Mouse (Mus musculus) hindbrain, embryonic 16.5 days (tissue): ENCODE measurements around the gene Dennd1a. TPM values are rescaled to one million over a fixed set of nuclear protein-coding genes. Genes with fewer than 3 reads are reported as not detected.

Source experiments
- ATAC-seq: fragments of 200-750 bp; cut with Nextera tagmentation; 2 replicates; pipeline ENCODE4 v1.8.0; 2017; ENCODE audit warnings: moderate TSS enrichment, moderate library complexity
- H3K27ac ChIP-seq: fragments of 300-500 bp; sonication (generic); 2 replicates; pipeline ENCODE4 v1.5.1; 2014; ENCODE audit warnings: low read depth, mild to moderate bottlenecking, control low read depth, low read length, moderate library complexity
- H3K27me3 ChIP-seq: fragments of 300-500 bp; sonication (generic); replicated peaks from 2 replicates; pipeline ENCODE4 v1.6.1; 2014; ENCODE audit warnings: low read length; ENCODE audit not compliant: control insufficient read depth, insufficient read depth
- H3K36me3 ChIP-seq: fragments of 300-500 bp; sonication (generic); 2 replicates; pipeline ENCODE4 v1.6.1; 2014; ENCODE audit warnings: mild to moderate bottlenecking, low read length, moderate library complexity, mixed read lengths; ENCODE audit not compliant: control insufficient read depth, insufficient read depth
- H3K4me1 ChIP-seq: fragments of 300-500 bp; sonication (generic); 2 replicates; pipeline ENCODE4 v1.6.1; 2014; ENCODE audit warnings: low read depth, low read length; ENCODE audit not compliant: control insufficient read depth, insufficient read depth
- H3K4me2 ChIP-seq: fragments of 300-500 bp; sonication (generic); 2 replicates; pipeline ENCODE4 v1.6.1; 2014; ENCODE audit warnings: mild to moderate bottlenecking, low read length, control low read depth, moderate library complexity
- H3K4me3 ChIP-seq: fragments of 300-500 bp; sonication (generic); 2 replicates; pipeline ENCODE4 v1.5.1; 2014; ENCODE audit warnings: mild to moderate bottlenecking, low read length, control low read depth, moderate library complexity
- H3K9ac ChIP-seq: fragments of 300-500 bp; sonication (generic); 2 replicates; pipeline ENCODE4 v1.6.1; 2014; ENCODE audit warnings: low read depth, mild to moderate bottlenecking, control low read depth, low read length, moderate library complexity
- H3K9me3 ChIP-seq: fragments of 300-500 bp; sonication (generic); 2 replicates; pipeline ENCODE4 v1.6.1; 2014; ENCODE audit warnings: mild to moderate bottlenecking, low read length, moderate library complexity; ENCODE audit not compliant: control insufficient read depth
- WGBS: fragments of 180-500 bp; shearing (Covaris S2); extraction: QIAGEN DNeasy Blood & Tissue Kit; methylation state at CpG from one replicate; pipeline ENCODE4 v1.1.7; 2014; 5-methylcytosine and 5-hydroxymethylcytosine counted together
- polyA plus RNA-seq: library from polyadenylated mRNA; unstranded; fragments of >200 nt; fragmentation: Nextera tagmentation; extraction: Ambion mirVana; gene quantifications from 2 replicates; pipeline ENCODE4 v1.2.1, GENCODE M21; 2015

The Dennd1a gene
- polyA plus RNA-seq, 1 experiment from 2014 or later = 15.4 TPM

DNA sequence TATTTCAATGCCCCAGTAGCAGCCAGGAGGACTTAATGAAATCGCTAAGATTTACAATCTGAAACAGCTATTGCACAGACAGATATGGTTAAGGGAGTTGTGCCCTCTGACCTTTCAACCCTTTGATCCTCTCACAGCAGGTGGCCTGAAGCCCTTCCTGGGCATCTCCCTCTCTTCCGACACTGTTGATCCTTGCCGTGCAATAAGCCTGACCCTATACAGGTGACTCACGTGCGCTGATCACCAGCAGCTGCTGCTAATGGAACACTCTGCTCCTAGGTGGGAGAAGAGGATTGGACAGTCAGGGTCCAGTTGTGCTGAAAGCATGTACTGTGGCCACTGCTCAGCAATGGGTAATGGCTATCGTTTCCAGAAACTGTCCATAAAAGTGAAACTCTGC lies 314.6 kb downstream of the Dennd1a start:
- 71% methylated on average over 6 of the region's 6 CpGs for WGBS
- ATAC-seq = no peak
- Histone ChIP-seq H3K27ac (no peak overlapping the region), H3K4me1 (0 out of 2 replicates have a peak, but pooled peaks cover 2% of the 10 kb centered on the region), H3K27me3 (no peaks in the 10 kb centered on the region), H3K4me3 (no peak overlapping the region), H3K9ac (no peak overlapping the region), H3K9me3 (no peaks in the 10 kb centered on the region), H3K4me2 (no peak overlapping the region), H3K36me3 (no peaks in the 10 kb centered on the region)

DNA sequence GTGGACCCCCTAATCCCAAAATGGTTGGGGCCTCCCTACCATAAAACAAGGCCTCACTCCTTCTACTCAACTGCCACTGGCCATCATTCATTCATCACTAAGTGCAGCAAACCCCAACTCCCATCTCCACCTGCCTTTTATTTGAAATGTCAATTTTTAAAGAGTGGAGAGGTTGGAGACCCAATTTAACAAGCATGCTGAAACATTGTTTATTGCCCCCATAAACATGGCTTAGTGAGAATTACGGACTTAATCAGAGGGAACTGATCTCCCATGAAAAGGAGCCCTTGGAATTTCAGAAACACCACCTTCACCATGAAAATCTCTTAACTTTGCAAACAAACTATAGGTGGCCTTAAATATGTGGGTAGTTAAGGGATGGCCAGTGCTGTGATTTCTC lies 315.5 kb downstream of the Dennd1a start:
- Histone ChIP-seq H3K4me3 (no peak overlapping the region), H3K9ac (no peak overlapping the region), H3K4me2 (no peak overlapping the region), H3K9me3 (no peaks in the 10 kb centered on the region), H3K4me1 (0 out of 2 replicates have a peak, but pooled peaks cover 2% of the 10 kb centered on the region), H3K27ac (no peak overlapping the region), H3K27me3 (no peaks in the 10 kb centered on the region), H3K36me3 (no peaks in the 10 kb centered on the region)
- WGBS = 91% methylated on average over 1 of the region's 1 CpGs
- ATAC-seq = no peak

DNA sequence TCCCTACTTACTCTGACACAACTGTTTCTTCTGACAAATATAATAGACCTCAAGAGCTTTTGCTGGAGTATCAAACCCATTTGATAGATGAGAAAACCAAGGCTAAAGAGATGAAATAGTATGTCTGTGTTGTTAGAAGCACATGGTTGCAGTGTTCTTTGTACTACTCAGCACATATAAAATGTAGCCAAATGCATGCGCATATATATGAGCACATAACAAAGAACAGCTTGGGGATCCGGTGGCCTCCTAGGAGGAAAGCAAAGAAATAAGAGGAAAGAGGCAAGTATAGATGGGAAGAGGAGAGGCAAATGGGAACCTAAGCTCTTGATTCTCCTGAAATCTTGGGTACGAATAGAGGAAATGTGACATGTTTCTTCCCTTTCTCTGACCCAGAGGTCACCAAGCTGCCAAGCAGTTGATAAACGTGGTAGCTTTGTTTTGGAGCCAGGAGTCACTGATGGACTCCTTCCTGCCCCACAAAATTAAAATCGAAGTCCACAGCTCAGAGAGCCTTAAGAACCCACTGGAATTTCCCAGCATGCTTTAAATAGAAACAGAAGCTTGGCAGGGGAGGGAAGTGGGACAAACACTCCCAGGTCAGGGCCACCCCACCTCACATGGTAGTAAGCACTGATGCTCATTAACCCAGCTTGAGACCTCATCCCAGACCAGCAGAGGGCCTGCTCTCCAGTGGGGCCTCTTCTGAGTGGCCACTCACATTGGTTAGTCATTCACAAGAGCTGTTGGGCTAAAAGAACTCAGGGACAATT lies 317.3 kb downstream of the Dennd1a start:
- no peaks in the 10 kb centered on the region for H3K9me3 ChIP-seq
- no peaks in the 10 kb centered on the region for H3K36me3 ChIP-seq
- 32% methylated on average over 5 of the region's 5 CpGs for WGBS
- H3K4me1 ChIP-seq = 0 out of 2 replicates have a peak, but pooled peaks cover 2% of the 10 kb centered on the region
- no peak overlapping the region for H3K4me3 ChIP-seq
- no peak overlapping the region for H3K4me2 ChIP-seq
- ATAC-seq = no peak
- no peak overlapping the region for H3K27ac ChIP-seq
- no peak overlapping the region for H3K9ac ChIP-seq
- H3K27me3 ChIP-seq = no peaks in the 10 kb centered on the region

DNA sequence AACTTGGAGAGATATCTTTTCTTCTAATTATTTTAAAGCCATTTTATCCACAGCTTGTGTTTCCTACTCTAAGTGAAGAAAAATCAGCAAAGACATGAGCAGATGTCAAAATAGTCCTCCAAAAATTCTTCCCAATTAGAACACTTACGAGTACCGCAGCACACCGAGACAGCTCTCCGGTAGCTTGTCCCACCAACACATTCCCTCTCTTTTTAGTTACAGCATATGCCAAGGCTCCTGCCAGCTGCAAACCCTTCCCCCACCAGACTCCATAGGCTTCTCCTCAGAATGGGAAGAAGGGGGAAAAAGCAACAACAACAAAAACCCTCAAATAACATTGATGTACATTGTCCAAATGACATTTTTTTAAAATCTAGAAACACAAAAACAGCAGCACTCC lies 322.7 kb downstream of the Dennd1a start:
- Histone ChIP-seq H3K9me3 (no peaks in the 10 kb centered on the region), H3K4me1 (no peaks in the 10 kb centered on the region), H3K27ac (no peak overlapping the region), H3K27me3 (no peaks in the 10 kb centered on the region), H3K9ac (no peak overlapping the region), H3K4me2 (no peak overlapping the region), H3K36me3 (no peaks in the 10 kb centered on the region), H3K4me3 (no peak overlapping the region)
- WGBS = 82% methylated on average over 4 of the region's 4 CpGs
- ATAC-seq = no peak

DNA sequence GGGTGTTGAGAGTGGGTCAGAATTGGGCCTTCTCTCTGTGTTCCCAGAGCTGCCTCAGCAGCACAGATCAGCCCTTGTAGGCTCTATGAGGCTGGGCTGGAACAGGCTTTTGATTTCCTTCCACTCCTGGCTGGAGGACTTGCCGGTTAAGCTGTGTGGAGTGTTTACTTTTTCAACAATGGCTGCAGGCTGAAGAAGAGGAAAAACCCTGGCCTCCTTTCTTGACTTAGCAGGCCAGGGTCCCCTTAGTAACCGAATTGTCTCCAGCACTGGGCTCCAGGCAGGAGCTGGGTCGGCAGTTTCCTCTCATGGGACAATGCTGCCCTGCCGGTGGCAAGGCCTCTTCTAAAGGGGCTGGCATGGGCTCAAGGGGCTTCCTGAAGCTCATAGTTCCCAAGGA lies 323.8 kb downstream of the Dennd1a start:
- WGBS = 27% methylated on average over 4 of the region's 4 CpGs
- H3K27ac ChIP-seq = peak overlapping the region; percentile 49; the same call in 1 of the 2 replicates

DNA sequence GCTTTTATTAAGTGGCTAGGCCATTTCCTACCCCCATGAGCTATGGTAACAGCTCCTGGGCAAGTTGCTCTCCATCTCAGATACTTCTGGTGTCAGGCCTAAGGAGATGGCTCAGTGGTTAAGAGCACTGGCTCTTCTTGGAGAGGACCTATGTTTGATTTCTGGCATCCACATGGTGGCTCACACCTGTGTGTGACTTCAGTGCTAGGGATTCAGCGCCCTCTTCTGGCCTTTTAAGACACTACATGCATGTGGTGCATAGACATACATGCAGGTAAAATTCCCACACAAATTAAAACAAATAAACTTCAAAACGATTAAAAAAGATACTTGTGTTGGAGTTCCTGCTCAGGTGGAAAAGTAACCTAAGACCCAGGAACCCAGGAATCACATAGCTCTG lies 338.8 kb downstream of the Dennd1a start:
- peaks cover 7% of the 10 kb centered on the region; the same call in 1 of the 2 replicates for H3K4me1 ChIP-seq
- no peaks in the 10 kb centered on the region for H3K27me3 ChIP-seq
- no peaks in the 10 kb centered on the region for H3K9me3 ChIP-seq
- H3K4me2 ChIP-seq = no peak overlapping the region
- WGBS = 31% methylated on average over 2 of the region's 2 CpGs
- no peak for ATAC-seq
- no peaks in the 10 kb centered on the region for H3K36me3 ChIP-seq
- H3K27ac ChIP-seq = no peak overlapping the region
- no peak overlapping the region for H3K9ac ChIP-seq
- no peak overlapping the region for H3K4me3 ChIP-seq

More for the DNA sequence above, 323.8 kb downstream of the Dennd1a start:
- no peaks in the 10 kb centered on the region for H3K36me3 ChIP-seq
- no peaks in the 10 kb centered on the region for H3K9me3 ChIP-seq
- H3K4me3 ChIP-seq = no peak overlapping the region
- no peaks in the 10 kb centered on the region for H3K4me1 ChIP-seq
- H3K4me2 ChIP-seq = no peak overlapping the region
- H3K27me3 ChIP-seq = no peaks in the 10 kb centered on the region
- peak; percentile 85 for ATAC-seq
- H3K9ac ChIP-seq = no peak overlapping the region

DNA sequence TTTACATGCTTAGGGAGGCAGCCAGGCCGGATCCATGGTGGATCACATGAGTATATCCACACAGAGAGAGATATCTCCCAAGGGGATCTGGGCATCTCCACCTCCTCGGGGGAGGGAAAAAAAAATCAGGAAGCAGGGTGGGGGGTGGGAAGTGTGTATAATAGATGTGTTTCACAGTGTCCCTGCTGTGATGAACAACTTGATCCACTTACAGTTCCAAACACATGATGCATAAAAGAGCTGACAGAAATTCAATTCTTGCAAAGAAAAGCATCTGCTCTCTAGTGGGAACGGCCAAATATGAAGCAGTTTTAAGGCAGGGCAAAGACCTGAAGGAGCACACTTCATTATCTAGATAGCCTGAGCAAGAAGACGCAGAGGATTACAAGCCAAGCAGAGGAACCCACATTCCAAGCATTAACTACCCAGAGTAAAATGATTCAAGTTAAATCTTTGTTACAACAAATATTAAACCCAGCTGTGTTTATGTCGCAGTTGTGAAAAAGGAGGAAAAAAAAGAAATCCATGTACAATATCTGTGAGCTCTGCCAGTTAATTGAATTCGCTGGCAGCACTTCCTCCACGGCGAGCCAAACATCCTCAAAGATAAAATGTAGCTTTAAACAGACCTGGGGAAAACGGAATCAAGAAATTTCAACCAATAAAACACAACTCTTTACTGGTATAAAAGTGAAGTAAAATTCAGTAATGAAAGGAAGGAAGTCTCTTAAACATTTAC lies 341.4 kb downstream of the Dennd1a start:
- ATAC-seq = no peak
- H3K9ac ChIP-seq = no peak overlapping the region
- peaks cover 7% of the 10 kb centered on the region; the same call in 1 of the 2 replicates for H3K4me1 ChIP-seq
- 47% methylated on average over 9 of the region's 9 CpGs for WGBS
- no peaks in the 10 kb centered on the region for H3K36me3 ChIP-seq
- H3K27me3 ChIP-seq = no peaks in the 10 kb centered on the region
- peak overlapping the region; percentile 44; the same call in 1 of the 2 replicates for H3K27ac ChIP-seq
- H3K4me2 ChIP-seq = no peak overlapping the region
- no peak overlapping the region for H3K4me3 ChIP-seq
- H3K9me3 ChIP-seq = no peaks in the 10 kb centered on the region

DNA sequence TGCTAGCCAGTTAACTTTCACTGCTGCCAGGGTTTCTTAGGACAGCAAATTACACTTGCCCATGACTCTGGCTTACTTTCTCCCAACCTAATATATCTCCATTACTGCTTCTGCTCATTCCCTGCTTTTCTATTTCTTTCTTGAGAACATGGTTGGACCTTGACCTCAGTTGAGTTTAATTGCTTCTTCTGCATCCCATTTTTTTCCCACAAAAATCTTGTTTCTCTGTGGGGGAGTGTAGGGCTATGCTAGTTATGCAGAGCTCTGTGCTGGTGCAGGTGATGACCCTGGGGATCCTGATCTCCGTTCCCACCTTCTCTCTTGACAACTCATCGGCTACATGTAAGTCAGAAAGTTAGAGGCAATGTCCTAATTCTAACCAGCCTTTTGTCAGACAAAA lies 344.3 kb downstream of the Dennd1a start:
- Histone ChIP-seq H3K36me3 (no peaks in the 10 kb centered on the region), H3K9me3 (no peaks in the 10 kb centered on the region), H3K9ac (no peak overlapping the region), H3K4me1 (peaks cover 7% of the 10 kb centered on the region; the same call in 1 of the 2 replicates), H3K4me2 (no peak overlapping the region), H3K27me3 (no peaks in the 10 kb centered on the region), H3K27ac (no peak overlapping the region), H3K4me3 (no peak overlapping the region)
- ATAC-seq = no peak
- 84% methylated on average over 2 of the region's 2 CpGs for WGBS

DNA sequence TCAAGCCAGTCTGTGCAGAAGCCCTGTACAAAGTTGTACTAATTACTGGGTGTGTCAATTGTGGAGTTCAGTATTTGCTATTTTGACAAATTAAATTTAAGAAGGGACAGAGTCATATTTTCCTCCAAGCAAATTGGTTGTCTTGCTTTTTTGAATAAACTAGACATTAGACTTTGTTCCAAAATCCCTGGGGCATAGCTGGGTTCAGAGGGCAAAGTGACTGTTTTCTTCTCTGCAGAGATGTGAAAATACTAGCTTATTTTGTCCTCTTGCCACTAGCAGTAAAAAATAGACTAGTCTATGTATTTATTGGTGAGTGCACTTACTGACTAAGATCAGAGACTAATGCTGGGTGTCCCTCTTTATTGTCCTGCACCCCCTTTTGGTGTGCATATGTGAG lies 345.4 kb downstream of the Dennd1a start:
- Histone ChIP-seq H3K9ac (no peak overlapping the region), H3K4me1 (peaks cover 7% of the 10 kb centered on the region; the same call in 1 of the 2 replicates), H3K27ac (no peak overlapping the region), H3K9me3 (no peaks in the 10 kb centered on the region), H3K4me3 (no peak overlapping the region), H3K27me3 (no peaks in the 10 kb centered on the region), H3K36me3 (no peaks in the 10 kb centered on the region), H3K4me2 (no peak overlapping the region)
- no peak for ATAC-seq
